Mouse (Mus musculus) heart, adult 2 months (tissue): Measurements from ENCODE around the gene Alkbh2. TPM values are rescaled to one million over a fixed set of nuclear protein-coding genes. Genes with fewer than 3 reads are reported as not detected.

ENCODE experiments used
- DNase-seq, 2 experiments: peaks; one replicate each; pipeline ENCODE4 v3.0.0; 2021
- H3K27ac ChIP-seq: fragments of 200-600 bp; 2 replicates; pipeline ENCODE4 v1.8.1; 2022
- H3K27me3 ChIP-seq: fragments of 200-500 bp; 2 replicates; pipeline ENCODE4 v1.6.1; 2012; ENCODE audit warnings: mild to moderate bottlenecking, low read length, inconsistent platforms, mixed read lengths; ENCODE audit not compliant: control insufficient read depth, insufficient read depth
- H3K36me3 ChIP-seq: fragments of 200-500 bp; 2 replicates; pipeline ENCODE4 v1.6.1; 2012; ENCODE audit warnings: low read length, inconsistent platforms; ENCODE audit not compliant: control insufficient read depth, insufficient read depth
- H3K4me1 ChIP-seq: fragments of 200-500 bp; 2 replicates; pipeline ENCODE4 v1.6.1; 2011; ENCODE audit warnings: low read length; ENCODE audit not compliant: control insufficient read depth, insufficient read depth
- H3K4me3 ChIP-seq: fragments of 200-600 bp; 2 replicates; pipeline ENCODE4 v1.8.1; 2022
- H3K79me2 ChIP-seq: fragments of 200-500 bp; replicated peaks from 2 replicates; pipeline ENCODE4 v1.6.1; 2012; ENCODE audit warnings: mild to moderate bottlenecking, inconsistent platforms, low read length, moderate library complexity, mixed read lengths; ENCODE audit not compliant: control insufficient read depth, insufficient read depth
- H3K9ac ChIP-seq: fragments of 200-500 bp; 2 replicates; pipeline ENCODE4 v1.6.1; 2012; ENCODE audit warnings: low read depth, mild to moderate bottlenecking, control low read depth, inconsistent platforms, low read length, mixed read lengths
- CTCF ChIP-seq: fragments of 200-600 bp; IDR thresholded peaks from 2 replicates; pipeline ENCODE4 v1.8.1; 2022; ENCODE audit warnings: antibody characterized with exemption, mild to moderate bottlenecking, moderate library complexity
- EP300 ChIP-seq: fragments of 200-500 bp; IDR thresholded peaks from 2 replicates; pipeline ENCODE4 v1.6.1; 2011; ENCODE audit warnings: low read depth, low read length, control low read depth; ENCODE audit not compliant: insufficient read depth
- POLR2A ChIP-seq: fragments of 200-500 bp; IDR thresholded peaks from 2 replicates; pipeline ENCODE4 v1.6.1; 2011; ENCODE audit warnings: mild to moderate bottlenecking, low read depth, low read length, control low read depth; ENCODE audit not compliant: insufficient read depth
- WGBS: fragments of 180-500 bp; shearing (Covaris S2); methylation state at CpG from one replicate; pipeline ENCODE4 v1.1.7; 2018; 5-methylcytosine and 5-hydroxymethylcytosine counted together
- intact Hi-C: fragments of 180-260 bp; cut with DNase I; formaldehyde crosslinking; loops from one replicate; pipeline ENCODE4 v1.15.1; 2025
- polyA plus RNA-seq: library from polyadenylated mRNA; depleted of rRNA; stranded (reverse); fragments of >200 nt; gene quantifications from 2 replicates; pipeline ENCODE4 v1.2.3, GENCODE M21; 2012
- total RNA-seq, 2 experiments: library from RNA; stranded (reverse); gene quantifications; 2 replicates each; pipeline ENCODE4 v1.2.3; 2021

Alkbh2 gene
- total and polyA plus RNA-seq, 3 experiments: 1.6 to 3.0 (median 2.0) TPM

- H3K4me3 ChIP-seq: 0 out of 2 replicates have a peak overlapping the region, but pooled peaks have one; percentile 13
- peak overlapping the region; percentile 82 for H3K27ac ChIP-seq
- peak overlapping the region; percentile 26 for H3K9ac ChIP-seq
- H3K79me2 ChIP-seq: no peaks in the 10 kb centered on the region
- TF ChIP-seq CTCF: no peak
- no peak for TF ChIP-seq POLR2A
- TF ChIP-seq EP300: no peak
- peaks cover 12% of the 10 kb centered on the region for H3K4me1 ChIP-seq
- H3K27me3 ChIP-seq: no peaks in the 10 kb centered on the region
- DNase-seq: peak; percentile 54 to 58
- WGBS: 23% methylated on average over 21 of the region's 21 CpGs
- H3K36me3 ChIP-seq: no peaks in the 10 kb centered on the region
- intact Hi-C loops: loop anchor here (2.0 kb wide), 1 partner anchor 40 kb away; no protein-coding TSS in a partner anchor
Measured at GRCm38 (mm10) chr5:114138277-114139164, 10.5 kb upstream of the Alkbh2 start.

GRCm38 (mm10) chr5:114137481-114138276, 9.7 kb upstream of the Alkbh2 start:
- no peak overlapping the region for H3K4me3 ChIP-seq
- peak; percentile 40 to 45 for DNase-seq
- no peaks in the 10 kb centered on the region for H3K27me3 ChIP-seq
- H3K9ac ChIP-seq: no peak overlapping the region
- no peak for TF ChIP-seq CTCF
- no peak for TF ChIP-seq POLR2A
- no peak for TF ChIP-seq EP300
- no peaks in the 10 kb centered on the region for H3K79me2 ChIP-seq
- peaks cover 12% of the 10 kb centered on the region for H3K4me1 ChIP-seq
- intact Hi-C loops: loop anchor here (2.0 kb wide), 1 partner anchor 41 kb away; no protein-coding TSS in a partner anchor
- peak overlapping the region; percentile 82 for H3K27ac ChIP-seq
- 49% methylated on average over 15 of the region's 15 CpGs for WGBS
- H3K36me3 ChIP-seq: no peaks in the 10 kb centered on the region

GRCm38 (mm10) chr5:114135516-114135915, 7.5 kb upstream of the Alkbh2 start:
- 86% methylated on average over 10 of the region's 10 CpGs for WGBS

GRCm38 (mm10) chr5:114134091-114134534, 6.1 kb upstream of the Alkbh2 start:
- no peaks in the 10 kb centered on the region for H3K36me3 ChIP-seq
- H3K4me3 ChIP-seq: no peak overlapping the region
- H3K4me1 ChIP-seq: peaks cover 6% of the 10 kb centered on the region
- WGBS: 38% methylated on average over 6 of the region's 6 CpGs
- intact Hi-C loops: loop anchor here (2.0 kb wide), 1 partner anchor 19 kb away; no protein-coding TSS in a partner anchor
- DNase-seq: peak; percentile 72 to 75
- H3K79me2 ChIP-seq: no peaks in the 10 kb centered on the region
- H3K27ac ChIP-seq: peak overlapping the region; percentile 72
- H3K27me3 ChIP-seq: no peaks in the 10 kb centered on the region
- peak; percentile 54; the same call in 1 of the 2 replicates for TF ChIP-seq POLR2A
- TF ChIP-seq EP300: peak; percentile 74
- peak; percentile 85 for TF ChIP-seq CTCF
- no peak overlapping the region for H3K9ac ChIP-seq

More at GRCm38 (mm10) chr5:114135516-114135915, 7.5 kb upstream of the Alkbh2 start:
- Histone ChIP-seq H3K9ac (no peak overlapping the region), H3K4me1 (peaks cover 12% of the 10 kb centered on the region), H3K27ac (no peak overlapping the region), H3K4me3 (no peak overlapping the region), H3K79me2 (no peaks in the 10 kb centered on the region), H3K36me3 (no peaks in the 10 kb centered on the region), H3K27me3 (no peaks in the 10 kb centered on the region)
- intact Hi-C loops: loop anchor here (2.0 kb wide), 1 partner anchor 17 kb away; no protein-coding TSS in a partner anchor
- no peak for DNase-seq
- TF ChIP-seq POLR2A: no peak

GRCm38 (mm10) chr5:114132841-114133240, 4.8 kb upstream of the Alkbh2 start:
- peaks cover 3% of the 10 kb centered on the region for H3K4me1 ChIP-seq

More at GRCm38 (mm10) chr5:114132841-114133240, 4.8 kb upstream of the Alkbh2 start:
- peak overlapping the region; percentile 72 for H3K27ac ChIP-seq
- no peak for TF ChIP-seq EP300
- TF ChIP-seq POLR2A: no peak
- TF ChIP-seq CTCF: no peak
- 86% methylated on average over 6 of the region's 6 CpGs for WGBS
- DNase-seq: no peak
- intact Hi-C loops: no loop called here
- H3K9ac ChIP-seq: no peak overlapping the region
- no peaks in the 10 kb centered on the region for H3K36me3 ChIP-seq
- H3K27me3 ChIP-seq: no peaks in the 10 kb centered on the region
- H3K4me3 ChIP-seq: no peak overlapping the region
- H3K79me2 ChIP-seq: no peaks in the 10 kb centered on the region
